Mouse (Mus musculus): Measurements from ENCODE around the gene Vmn1r45. TPM values are rescaled to one million over a fixed set of nuclear protein-coding genes. Genes with fewer than 3 reads are reported as not detected.
"Not testable (repeated sequence)": the region's sequence is repeated elsewhere in the genome, so short reads cannot be mapped to it uniquely, and the experiment has no call there.

Gene Vmn1r45
- not detected in 2 replicates for polyA plus RNA-seq (2016; fragmentation: Nextera tagmentation; extraction: Ambion mirVana)

DNA sequence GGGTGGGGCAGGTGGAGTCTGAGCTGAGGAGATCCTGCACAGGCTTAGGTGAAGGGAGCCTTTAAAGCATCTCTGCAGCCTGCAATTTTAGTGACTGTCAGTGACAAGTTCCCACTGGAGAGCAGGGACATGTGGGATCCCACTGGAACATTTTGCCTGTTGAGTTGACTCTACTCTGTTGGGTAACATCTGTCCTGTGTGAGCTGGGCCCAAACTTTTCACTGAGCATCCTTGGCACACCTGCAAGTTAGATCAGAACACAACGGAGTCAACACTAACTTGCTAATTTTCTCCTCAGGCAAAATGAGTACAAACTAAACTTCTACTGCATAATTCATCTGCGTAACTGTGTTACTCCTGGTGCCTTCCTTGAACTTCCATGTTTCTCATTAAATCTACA, at the start of gene Vmn1r45:
TSS of gene Vmn1r45 (minus strand) at position 101 of the 400 bp plus-strand sequence.
- not testable (repeated sequence) for DNase-seq (ENCODE audit: extremely low spot score, low spot score); H3K27ac ChIP-seq; H3K27me3 ChIP-seq (ENCODE audit: poor library complexity, severe bottlenecking); H3K4me1 ChIP-seq; H3K4me3 ChIP-seq; H3K36me3 ChIP-seq (replicated peaks)
- peaks cover 14% of the 10 kb centered on the region; the same call in 1 of the 2 replicates for H3K9me3 ChIP-seq
- WGBS, result 83% methylated on average over 2 of the region's 2 CpGs

DNA sequence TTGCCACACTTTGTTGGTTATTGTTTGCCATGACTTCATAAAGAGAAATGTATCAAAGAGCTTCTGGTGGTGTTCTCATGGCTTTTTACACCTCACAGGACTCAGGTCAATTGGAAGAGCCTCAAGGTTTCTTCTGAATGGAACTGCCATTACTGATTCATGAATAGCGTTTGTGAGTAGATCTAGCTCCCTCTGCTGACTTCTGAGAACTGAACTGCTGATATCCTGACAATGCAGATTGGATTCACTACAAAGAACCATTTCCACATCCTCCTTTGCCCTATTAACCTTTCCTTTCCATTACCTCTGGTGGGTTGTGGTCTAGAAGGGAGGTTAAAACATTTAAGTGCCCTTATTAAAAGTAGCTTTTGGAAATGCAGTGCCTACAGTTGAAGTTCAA, 45.6 kb upstream of the Vmn1r45 start:
- Histone ChIP-seq H3K4me3 (no peak overlapping the region), H3K27me3 (ENCODE audit: poor library complexity, severe bottlenecking) (no peaks in the 10 kb centered on the region), H3K9me3 (peaks cover 39% of the 10 kb centered on the region), H3K4me1 (no peaks in the 10 kb centered on the region), H3K36me3 (replicated peaks) (no peaks in the 10 kb centered on the region), H3K27ac (no peak overlapping the region)
- WGBS, result 16% methylated on average over 1 of the region's 1 CpGs
- DNase-seq (ENCODE audit: extremely low spot score, low spot score), result no peak

DNA sequence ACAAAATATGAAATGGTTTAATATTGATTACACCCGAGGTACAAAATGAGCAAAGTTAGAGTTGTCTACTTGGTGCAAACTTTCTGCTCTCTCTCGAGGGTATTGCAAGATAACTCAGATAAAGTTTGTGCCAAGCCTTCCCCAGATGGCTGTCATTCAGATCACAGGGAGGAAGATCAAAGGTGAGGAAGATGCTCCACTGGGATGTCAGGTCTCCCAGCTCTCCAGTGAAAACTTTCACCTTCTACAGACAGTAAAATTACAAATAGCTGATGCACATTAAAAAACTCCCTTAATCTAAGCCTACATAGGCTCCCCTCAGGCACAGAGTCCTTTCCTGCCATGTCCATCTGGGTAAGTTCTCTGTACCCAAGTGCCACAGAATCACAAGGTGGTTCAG, 28.6 kb upstream of the Vmn1r45 start, which contains the start of gene Vmn1r46:
TSS of gene Vmn1r46 (plus strand) at position 301 of the 400 bp plus-strand sequence.
- Histone ChIP-seq H3K36me3 (replicated peaks) (no peaks in the 10 kb centered on the region), H3K9me3 (peaks cover 55% of the 10 kb centered on the region), H3K4me1 (no peaks in the 10 kb centered on the region), H3K27me3 (ENCODE audit: poor library complexity, severe bottlenecking) (no peaks in the 10 kb centered on the region), H3K4me3 (no peak within 1 kb of the TSS), H3K27ac (no peak within 1 kb of the TSS)
- 68% methylated on average over 2 of the region's 2 CpGs for WGBS
- no peak for DNase-seq (ENCODE audit: extremely low spot score, low spot score)

DNA sequence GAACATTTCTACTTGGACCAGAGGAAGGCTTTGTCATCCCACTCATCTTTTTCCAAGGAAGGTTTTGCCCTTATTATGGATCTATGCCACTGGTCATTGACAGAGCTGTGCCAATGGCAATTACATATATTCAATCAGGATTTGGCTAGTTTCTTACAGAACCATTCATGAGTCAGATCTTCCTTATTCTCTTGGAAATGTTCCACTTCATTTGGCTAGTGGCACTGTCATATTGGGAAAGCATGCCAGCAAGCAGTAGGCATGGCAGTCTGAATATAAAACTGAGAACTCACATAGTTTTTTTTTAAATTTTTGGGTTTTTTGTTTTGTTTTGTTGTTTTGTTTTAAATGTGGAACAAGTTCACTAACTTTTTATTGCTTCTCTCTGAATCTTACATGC, 25.9 kb upstream of the Vmn1r45 start:
- H3K4me3 ChIP-seq, result no peak overlapping the region
- DNase-seq (ENCODE audit: extremely low spot score, low spot score), result no peak
- no peak overlapping the region for H3K27ac ChIP-seq
- H3K9me3 ChIP-seq, result peaks cover 33% of the 10 kb centered on the region; the same call in 1 of the 2 replicates
- H3K4me1 ChIP-seq, result no peaks in the 10 kb centered on the region
- H3K27me3 ChIP-seq (ENCODE audit: poor library complexity, severe bottlenecking), result no peaks in the 10 kb centered on the region
- H3K36me3 ChIP-seq (replicated peaks), result no peaks in the 10 kb centered on the region

DNA sequence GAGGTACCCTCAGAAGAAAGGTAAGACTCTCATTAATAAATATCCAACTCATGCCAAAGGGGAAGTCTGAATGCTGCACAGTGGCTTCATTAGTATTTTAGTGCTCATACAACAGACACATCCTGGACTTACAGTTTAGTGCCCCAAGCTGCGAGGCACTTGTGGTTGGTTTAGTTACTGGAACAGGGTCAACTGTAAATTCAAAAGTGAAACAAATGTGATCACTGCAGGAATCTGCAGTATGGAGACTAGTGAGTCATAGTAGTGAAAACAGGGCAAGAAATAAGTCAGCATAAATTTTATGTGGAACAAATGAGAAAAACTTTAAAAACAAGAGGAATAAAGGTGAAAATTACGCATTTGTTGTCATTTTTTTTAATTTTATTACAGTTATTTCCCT, 13.2 kb upstream of the Vmn1r45 start:
- no peaks in the 10 kb centered on the region for H3K36me3 ChIP-seq (replicated peaks)
- H3K27me3 ChIP-seq (ENCODE audit: poor library complexity, severe bottlenecking), result no peaks in the 10 kb centered on the region
- no peak overlapping the region for H3K27ac ChIP-seq
- 82% methylated on average over 2 of the region's 2 CpGs for WGBS
- H3K4me1 ChIP-seq, result no peaks in the 10 kb centered on the region
- no peak overlapping the region for H3K4me3 ChIP-seq
- peaks cover 31% of the 10 kb centered on the region for H3K9me3 ChIP-seq
- no peak for DNase-seq (ENCODE audit: extremely low spot score, low spot score)

DNA sequence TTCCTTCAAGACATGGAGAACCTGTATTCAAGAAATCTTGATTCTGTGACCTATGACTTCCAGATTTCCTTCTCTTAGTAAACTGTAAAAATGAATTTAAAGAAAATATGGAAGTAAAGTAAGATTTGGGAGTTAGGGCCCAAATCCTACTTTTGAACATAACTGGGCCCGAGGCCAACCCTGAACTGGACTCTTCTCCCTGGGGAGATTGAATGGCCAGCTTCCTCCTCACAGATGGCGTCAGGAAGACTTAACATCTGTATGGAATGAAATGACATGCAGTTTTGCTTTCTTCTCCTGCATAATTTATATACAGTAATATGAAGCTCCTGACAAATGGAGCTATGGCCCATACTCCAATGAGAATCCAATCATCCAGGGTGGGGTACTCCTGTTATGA, 528 bp upstream of the Vmn1r45 start:
- 79% methylated on average over 2 of the region's 2 CpGs for WGBS

DNA sequence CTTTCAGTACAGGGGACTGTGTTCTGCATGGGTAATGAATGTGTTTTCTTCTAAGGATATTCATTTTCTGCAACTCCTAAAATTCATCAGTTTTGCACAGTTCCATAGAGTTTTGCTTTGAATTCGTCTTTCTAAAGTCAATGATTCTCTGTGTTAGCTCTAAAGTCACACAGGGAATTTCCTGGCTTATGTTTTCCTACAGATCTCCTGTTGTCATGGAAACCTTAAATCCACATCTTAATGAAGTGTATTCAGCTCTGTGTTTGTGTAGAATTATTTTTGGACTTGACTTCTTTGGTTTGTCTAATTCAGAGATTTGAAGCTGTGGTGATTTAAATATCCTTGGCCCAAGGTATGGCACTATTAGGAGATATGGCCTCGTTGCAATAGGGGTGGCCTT, 56.6 kb downstream of the Vmn1r45 start:
- H3K27me3 ChIP-seq (ENCODE audit: poor library complexity, severe bottlenecking), result no peaks in the 10 kb centered on the region
- no peaks in the 10 kb centered on the region for H3K4me1 ChIP-seq
- DNase-seq (ENCODE audit: extremely low spot score, low spot score), result no peak
- no peak overlapping the region for H3K27ac ChIP-seq
- no peaks in the 10 kb centered on the region for H3K36me3 ChIP-seq (replicated peaks)
- H3K9me3 ChIP-seq, result peaks cover 11% of the 10 kb centered on the region; the same call in 1 of the 2 replicates
- WGBS, result 72% methylated on average over 2 of the region's 2 CpGs
- H3K4me3 ChIP-seq, result no peak overlapping the region

More for the DNA sequence above, 528 bp upstream of the Vmn1r45 start:
- no peak for DNase-seq (ENCODE audit: extremely low spot score, low spot score)
- Histone ChIP-seq H3K4me1 (no peaks in the 10 kb centered on the region), H3K27ac (no peak overlapping the region), H3K4me3 (no peak overlapping the region), H3K27me3 (ENCODE audit: poor library complexity, severe bottlenecking) (no peaks in the 10 kb centered on the region), H3K36me3 (replicated peaks) (no peaks in the 10 kb centered on the region), H3K9me3 (peaks cover 14% of the 10 kb centered on the region; the same call in 1 of the 2 replicates)

DNA sequence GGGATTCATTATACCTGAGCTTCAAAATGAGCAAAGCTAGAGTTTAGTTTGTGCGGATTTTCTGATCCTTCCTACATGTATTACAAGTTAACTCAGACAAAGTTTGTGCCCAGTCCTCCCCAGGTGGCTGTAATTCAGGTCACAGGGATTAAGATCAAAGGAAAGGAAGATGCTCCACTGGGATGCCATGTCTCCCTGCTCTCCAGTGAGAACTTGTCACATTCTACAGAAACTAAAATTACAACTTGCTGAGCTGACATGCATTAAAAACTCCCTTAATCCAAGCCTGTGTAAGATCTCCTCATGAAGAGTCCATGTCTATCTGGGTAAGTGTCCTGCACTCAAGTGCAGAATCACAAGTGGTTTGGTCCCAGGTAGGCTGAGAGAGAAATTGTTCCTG, 57.0 kb downstream of the Vmn1r45 start, which contains the start of gene Vmn1r44:
TSS of gene Vmn1r44 (plus strand) at position 301 of the 400 bp plus-strand sequence.
- Histone ChIP-seq H3K27me3 (ENCODE audit: poor library complexity, severe bottlenecking) (no peaks in the 10 kb centered on the region), H3K9me3 (peaks cover 14% of the 10 kb centered on the region), H3K36me3 (replicated peaks) (no peaks in the 10 kb centered on the region), H3K4me1 (no peaks in the 10 kb centered on the region), H3K27ac (no peak within 1 kb of the TSS), H3K4me3 (no peak within 1 kb of the TSS)
- no peak for DNase-seq (ENCODE audit: extremely low spot score, low spot score)
- WGBS, result 88% methylated on average over 1 of the region's 1 CpGs

Other genes starting within 250 kb of the Vmn1r45 start
- gene Vmn1r40, start 233.1 kb downstream of the Vmn1r45 start, polyA plus RNA-seq (2016; fragmentation: Nextera tagmentation; extraction: Ambion mirVana), result not detected in 2 replicates
- gene Vmn1r41, start 199.8 kb downstream of the Vmn1r45 start, polyA plus RNA-seq (2016; fragmentation: Nextera tagmentation; extraction: Ambion mirVana), result not detected in 2 replicates
- not detected in 2 replicates for gene Vmn1r42, start 64.2 kb downstream of the Vmn1r45 start, polyA plus RNA-seq (2016; fragmentation: Nextera tagmentation; extraction: Ambion mirVana)
- gene Vmn1r43, start 64.2 kb downstream of the Vmn1r45 start, polyA plus RNA-seq (2016; fragmentation: Nextera tagmentation; extraction: Ambion mirVana), result not detected in 2 replicates
- gene Vmn1r44, start 56.9 kb downstream of the Vmn1r45 start, polyA plus RNA-seq (2016; fragmentation: Nextera tagmentation; extraction: Ambion mirVana), result not detected in 2 replicates
- gene Vmn1r46, start 28.7 kb upstream of the Vmn1r45 start, polyA plus RNA-seq (2016; fragmentation: Nextera tagmentation; extraction: Ambion mirVana), result not detected in 2 replicates
- not detected in 2 replicates for gene Vmn1r47, start 75.5 kb upstream of the Vmn1r45 start, polyA plus RNA-seq (2016; fragmentation: Nextera tagmentation; extraction: Ambion mirVana)
- gene Vmn1r48, start 96.2 kb upstream of the Vmn1r45 start, polyA plus RNA-seq (2016; fragmentation: Nextera tagmentation; extraction: Ambion mirVana), result not detected in 2 replicates
- not detected in 2 replicates for gene Vmn1r49, start 137.9 kb upstream of the Vmn1r45 start, polyA plus RNA-seq (2016; fragmentation: Nextera tagmentation; extraction: Ambion mirVana)
- gene Vmn1r50, start 160.8 kb upstream of the Vmn1r45 start, polyA plus RNA-seq (2016; fragmentation: Nextera tagmentation; extraction: Ambion mirVana), result not detected in 2 replicates
- gene Vmn1r51, start 182.0 kb upstream of the Vmn1r45 start, polyA plus RNA-seq (2016; fragmentation: Nextera tagmentation; extraction: Ambion mirVana), result 0.04 TPM in 1 of 2 replicates, not detected in the other
- not detected in 2 replicates for gene Vmn1r52, start 234.2 kb upstream of the Vmn1r45 start, polyA plus RNA-seq (2016; fragmentation: Nextera tagmentation; extraction: Ambion mirVana)